Mouse (Mus musculus) liver, adult 2 months (tissue): Measurements from ENCODE around the gene Nkx1-2. TPM values are rescaled to one million over a fixed set of nuclear protein-coding genes. Genes with fewer than 3 reads are reported as not detected.
A peak's percentile ranks its signal among the peaks of the same experiment; 100 is the strongest.

Experiments used
- DNase-seq: peaks from one replicate; pipeline ENCODE4 v3.0.0-alpha.2; 2011; ENCODE audit warnings: low read depth, low spot score; ENCODE audit errors: extremely low read depth
- H3K27ac ChIP-seq: fragments of 200-500 bp; replicated peaks from 2 replicates; pipeline ENCODE4 v1.5.1; 2012; ENCODE audit warnings: low read depth, mild to moderate bottlenecking, control low read depth, inconsistent platforms, low read length; ENCODE audit not compliant: insufficient read depth
- H3K27me3 ChIP-seq: fragments of 200-500 bp; 2 replicates; pipeline ENCODE4 v1.6.1; 2012; ENCODE audit warnings: mild to moderate bottlenecking, moderate library complexity, low read length, inconsistent platforms; ENCODE audit not compliant: control insufficient read depth, insufficient read depth
- H3K36me3 ChIP-seq: fragments of 200-500 bp; 2 replicates; pipeline ENCODE4 v1.6.1; 2012; ENCODE audit warnings: low read length, inconsistent platforms; ENCODE audit not compliant: control insufficient read depth, insufficient read depth
- H3K4me1 ChIP-seq: fragments of 200-500 bp; 2 replicates; pipeline ENCODE4 v1.6.1; 2011; ENCODE audit warnings: low read length; ENCODE audit not compliant: control insufficient read depth, insufficient read depth
- H3K4me3 ChIP-seq: fragments of 200-500 bp; 2 replicates; pipeline ENCODE4 v1.5.1; 2011; ENCODE audit warnings: low read depth, mild to moderate bottlenecking, control low read depth, low read length, moderate library complexity; ENCODE audit not compliant: insufficient read depth
- H3K79me2 ChIP-seq: fragments of 200-500 bp; 2 replicates; pipeline ENCODE4 v1.6.1; 2012; ENCODE audit warnings: inconsistent platforms, mild to moderate bottlenecking, low read length, moderate library complexity; ENCODE audit not compliant: control insufficient read depth, insufficient read depth
- H3K9ac ChIP-seq: fragments of 200-500 bp; 2 replicates; pipeline ENCODE4 v1.6.1; 2012; ENCODE audit warnings: low read depth, mild to moderate bottlenecking, control low read depth, inconsistent platforms, low read length
- CTCF ChIP-seq: fragments of 200-500 bp; IDR thresholded peaks from 2 replicates; pipeline ENCODE4 v1.5.1; 2011; ENCODE audit warnings: low read depth, low read length, control low read depth
- POLR2A ChIP-seq: fragments of 200-500 bp; IDR thresholded peaks from 2 replicates; pipeline ENCODE4 v1.6.1; 2011; ENCODE audit warnings: low read length, control low read depth; ENCODE audit not compliant: insufficient read depth; ENCODE audit errors: extremely low read depth
- WGBS: fragments of 180-500 bp; shearing (Covaris S2); methylation state at CpG from one replicate; pipeline ENCODE4 v1.1.7; 2018; 5-methylcytosine and 5-hydroxymethylcytosine counted together
- polyA plus RNA-seq: library from polyadenylated mRNA; depleted of rRNA; stranded (reverse); fragments of >200 nt; gene quantifications from 2 replicates; pipeline ENCODE4 v1.2.3, GENCODE M21; 2012
- total RNA-seq: library from RNA; depleted of rRNA; stranded (reverse); fragments of >200 nt; gene quantifications from 2 replicates; pipeline ENCODE4 v1.2.3, GENCODE M21; 2014

Nkx1-2 gene
- total and polyA plus RNA-seq, 2 experiments, result not detected

- Histone ChIP-seq H3K27me3 (no peaks in the 10 kb centered on the region), H3K4me3 (no peak overlapping the region), H3K79me2 (no peaks in the 10 kb centered on the region), H3K36me3 (peaks cover 7% of the 10 kb centered on the region; the same call in 1 of the 2 replicates), H3K27ac (no peak overlapping the region), H3K9ac (no peak overlapping the region), H3K4me1 (peaks cover 12% of the 10 kb centered on the region)
- TF ChIP-seq CTCF (no peak), POLR2A (no peak)
- 54% methylated on average over 3 of the region's 3 CpGs for WGBS
- no peak for DNase-seq
These were observed 26.7 kb downstream of the Nkx1-2 start for GRCm38 (mm10) chr7:132572738-132573137.

- Histone ChIP-seq H3K79me2 (no peaks in the 10 kb centered on the region), H3K27me3 (no peaks in the 10 kb centered on the region), H3K36me3 (peaks cover 15% of the 10 kb centered on the region; the same call in 1 of the 2 replicates), H3K9ac (no peak overlapping the region), H3K4me1 (peaks cover 10% of the 10 kb centered on the region), H3K27ac (no peak overlapping the region), H3K4me3 (no peak overlapping the region)
- TF ChIP-seq POLR2A, result no peak
- TF ChIP-seq CTCF, result no peak
- WGBS, result 22% methylated on average over 8 of the region's 8 CpGs
- DNase-seq, result peak; percentile 91
These were observed 28.0 kb downstream of the Nkx1-2 start for GRCm38 (mm10) chr7:132571481-132571880.

GRCm38 (mm10) chr7:132570071-132570470 lies 29.4 kb downstream of the Nkx1-2 start:
- H3K36me3 ChIP-seq, result peaks cover 21% of the 10 kb centered on the region
- no peak overlapping the region for H3K9ac ChIP-seq
- peaks cover 8% of the 10 kb centered on the region for H3K4me1 ChIP-seq
- DNase-seq, result peak; percentile 65
- TF ChIP-seq POLR2A (no peak), CTCF (no peak)
- H3K4me3 ChIP-seq, result no peak overlapping the region
- no peak overlapping the region for H3K27ac ChIP-seq
- no peaks in the 10 kb centered on the region for H3K79me2 ChIP-seq
- no peaks in the 10 kb centered on the region for H3K27me3 ChIP-seq
- 62% methylated on average over 5 of the region's 5 CpGs for WGBS

DNA sequence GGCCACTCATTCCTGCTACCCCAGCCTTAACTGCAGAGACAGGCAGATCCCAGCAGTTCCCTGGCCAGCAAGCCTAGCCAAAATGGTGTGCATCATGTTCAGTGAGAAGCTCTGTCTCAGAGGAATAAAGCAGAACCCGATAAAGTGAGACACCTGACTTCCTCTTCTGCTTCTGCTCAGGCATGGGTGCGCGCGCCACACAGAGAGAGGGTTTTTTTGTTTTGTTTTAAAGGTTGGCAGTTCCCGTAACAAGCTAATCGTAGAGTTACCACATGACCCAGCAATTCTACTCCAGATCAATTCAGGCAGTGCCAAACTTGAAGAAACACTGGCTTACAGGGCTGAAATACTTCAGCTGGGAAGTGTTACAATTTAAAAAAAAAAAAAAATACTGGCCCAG lies 30.6 kb downstream of the Nkx1-2 start:
- Histone ChIP-seq H3K27me3 (no peaks in the 10 kb centered on the region), H3K4me3 (no peak overlapping the region), H3K36me3 (peaks cover 29% of the 10 kb centered on the region), H3K9ac (no peak overlapping the region), H3K79me2 (no peaks in the 10 kb centered on the region), H3K4me1 (peaks cover 5% of the 10 kb centered on the region; the same call in 1 of the 2 replicates), H3K27ac (no peak overlapping the region)
- no peak for TF ChIP-seq CTCF
- 78% methylated on average over 6 of the region's 6 CpGs for WGBS
- DNase-seq, result no peak

DNA sequence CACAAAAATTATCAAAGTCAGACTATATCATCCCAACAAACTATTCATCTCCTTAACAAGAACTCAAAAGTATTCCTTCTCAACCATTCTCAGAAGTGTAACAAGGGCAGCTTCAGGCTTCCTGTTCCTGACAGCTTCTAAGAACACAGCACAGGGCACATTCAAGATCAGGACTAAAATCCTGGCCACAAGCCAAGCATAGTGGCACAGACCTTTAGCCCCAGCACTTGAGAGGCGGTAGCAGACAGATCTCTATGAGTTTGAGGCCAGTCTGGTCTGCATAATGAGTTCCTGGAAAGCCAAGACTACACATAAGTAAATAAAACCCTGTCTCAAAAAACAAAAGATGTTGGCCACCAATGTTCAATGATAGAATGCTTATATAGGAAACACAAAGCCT lies 33.6 kb downstream of the Nkx1-2 start:
- 16% methylated on average over 1 of the region's 1 CpGs for WGBS
- no peak overlapping the region for H3K27ac ChIP-seq

GRCm38 (mm10) chr7:132559138-132559766 lies 40.2 kb downstream of the Nkx1-2 start:
- WGBS, result 82% methylated on average over 3 of the region's 3 CpGs
- Histone ChIP-seq H3K4me1 (no peaks in the 10 kb centered on the region), H3K27me3 (no peaks in the 10 kb centered on the region), H3K36me3 (peaks cover 59% of the 10 kb centered on the region), H3K27ac (no peak overlapping the region), H3K79me2 (no peaks in the 10 kb centered on the region), H3K9ac (no peak overlapping the region), H3K4me3 (no peak overlapping the region)
- DNase-seq, result peak; percentile 5
- TF ChIP-seq CTCF (no peak), POLR2A (no peak)

More for the DNA sequence above, 33.6 kb downstream of the Nkx1-2 start:
- no peak for DNase-seq
- Histone ChIP-seq H3K36me3 (peaks cover 56% of the 10 kb centered on the region), H3K27me3 (no peaks in the 10 kb centered on the region), H3K79me2 (no peaks in the 10 kb centered on the region), H3K4me3 (no peak overlapping the region), H3K4me1 (no peaks in the 10 kb centered on the region), H3K9ac (no peak overlapping the region)
- TF ChIP-seq CTCF (no peak), POLR2A (no peak)
